Mouse (Mus musculus): ENCODE data around the gene Camsap1. TPM values are rescaled to one million over a fixed set of nuclear protein-coding genes. Genes with fewer than 3 reads are reported as not detected.
A peak's percentile ranks its signal among the peaks of the same experiment; 100 is the strongest.

Gene Camsap1
- polyA plus RNA-seq, 1 experiment from 2014 or later = 4.1 TPM

GRCm38 (mm10) chr2:26011420-26011819 lies 28.3 kb upstream of the Camsap1 start:
- peaks cover 84% of the 10 kb centered on the region for H3K4me1 ChIP-seq (replicated peaks)
- H3K9me3 ChIP-seq (replicated peaks) = no peaks in the 10 kb centered on the region
- peak overlapping the region; percentile 99 for H3K27ac ChIP-seq
- H3K27me3 ChIP-seq = no peaks in the 10 kb centered on the region
- peak overlapping the region; percentile 88 for H3K4me2 ChIP-seq
- peaks cover 100% of the 10 kb centered on the region for H3K36me3 ChIP-seq
- 71% methylated on average over 1 of the region's 1 CpGs for WGBS (ENCODE audit: insufficient replicate concordance)
- peak overlapping the region; percentile 94 for H3K9ac ChIP-seq
- no peak for DNase-seq
- ATAC-seq (ENCODE audit: low read depth) = no peak
- peak overlapping the region; percentile 70 for H3K4me3 ChIP-seq (replicated peaks)

GRCm38 (mm10) chr2:26002001-26002400 lies 18.9 kb upstream of the Camsap1 start:
- H3K4me1 ChIP-seq (replicated peaks) = peaks cover 31% of the 10 kb centered on the region
- ATAC-seq (ENCODE audit: low read depth) (no peak), DNase-seq (no peak)
- H3K27me3 ChIP-seq = no peaks in the 10 kb centered on the region
- no peak overlapping the region for H3K4me3 ChIP-seq (replicated peaks)
- no peak overlapping the region for H3K4me2 ChIP-seq
- peaks cover 100% of the 10 kb centered on the region for H3K36me3 ChIP-seq
- H3K9me3 ChIP-seq (replicated peaks) = no peaks in the 10 kb centered on the region
- peak overlapping the region; percentile 47; the same call in 1 of the 2 replicates for H3K27ac ChIP-seq
- peak overlapping the region; percentile 29; the same call in 1 of the 2 replicates for H3K9ac ChIP-seq
- WGBS (ENCODE audit: insufficient replicate concordance) = 95% methylated on average over 2 of the region's 2 CpGs

GRCm38 (mm10) chr2:26001136-26001535 lies 18.1 kb upstream of the Camsap1 start:
- Histone ChIP-seq H3K4me1 (replicated peaks) (peaks cover 26% of the 10 kb centered on the region), H3K27me3 (no peaks in the 10 kb centered on the region), H3K9ac (peak overlapping the region; percentile 34; the same call in 1 of the 2 replicates), H3K4me2 (no peak overlapping the region), H3K36me3 (peaks cover 100% of the 10 kb centered on the region), H3K27ac (0 out of 2 replicates have a peak overlapping the region, but pooled peaks have one; percentile 14), H3K4me3 (replicated peaks) (no peak overlapping the region), H3K9me3 (replicated peaks) (no peaks in the 10 kb centered on the region)
- 92% methylated on average over 5 of the region's 5 CpGs for whole genome bisulfite sequencing (ENCODE audit: insufficient replicate concordance)
- no peak for DNase-seq
- ATAC-seq (ENCODE audit: low read depth) = no peak

- Histone ChIP-seq H3K36me3 (peaks cover 89% of the 10 kb centered on the region), H3K4me2 (no peak overlapping the region), H3K9me3 (replicated peaks) (no peaks in the 10 kb centered on the region), H3K27me3 (no peaks in the 10 kb centered on the region), H3K4me1 (replicated peaks) (peaks cover 25% of the 10 kb centered on the region), H3K4me3 (replicated peaks) (no peak overlapping the region), H3K27ac (peak overlapping the region; percentile 51; the same call in 1 of the 2 replicates), H3K9ac (no peak overlapping the region)
- 96% methylated on average over 3 of the region's 3 CpGs for WGBS (ENCODE audit: insufficient replicate concordance)
- no peak for ATAC-seq (ENCODE audit: low read depth)
- DNase-seq = no peak
Measured at GRCm38 (mm10) chr2:25997716-25998115, 14.6 kb upstream of the Camsap1 start.

GRCm38 (mm10) chr2:25994791-25995190 lies 11.7 kb upstream of the Camsap1 start:
- ATAC-seq (ENCODE audit: low read depth) = no peak
- 0 out of 2 replicates have a peak overlapping the region, but pooled peaks have one; percentile 11 for H3K27ac ChIP-seq

GRCm38 (mm10) chr2:25992285-25992684 lies 9.2 kb upstream of the Camsap1 start:
- ATAC-seq (ENCODE audit: low read depth) (no peak), DNase-seq (no peak)
- H3K9me3 ChIP-seq (replicated peaks) = no peaks in the 10 kb centered on the region
- H3K36me3 ChIP-seq = peaks cover 35% of the 10 kb centered on the region
- peak overlapping the region; percentile 26; the same call in 1 of the 2 replicates for H3K27ac ChIP-seq
- WGBS (ENCODE audit: insufficient replicate concordance) = 67% methylated on average over 2 of the region's 2 CpGs
- no peak overlapping the region for H3K4me3 ChIP-seq (replicated peaks)
- peaks cover 24% of the 10 kb centered on the region; the same call in 1 of the 2 replicates for H3K4me1 ChIP-seq (replicated peaks)
- no peak overlapping the region for H3K4me2 ChIP-seq
- peaks cover 8% of the 10 kb centered on the region; the same call in 1 of the 2 replicates for H3K27me3 ChIP-seq
- no peak overlapping the region for H3K9ac ChIP-seq

More at GRCm38 (mm10) chr2:25994791-25995190, 11.7 kb upstream of the Camsap1 start:
- Histone ChIP-seq H3K4me2 (no peak overlapping the region), H3K4me1 (replicated peaks) (peaks cover 29% of the 10 kb centered on the region), H3K9me3 (replicated peaks) (no peaks in the 10 kb centered on the region), H3K27me3 (no peaks in the 10 kb centered on the region), H3K9ac (no peak overlapping the region), H3K4me3 (replicated peaks) (no peak overlapping the region), H3K36me3 (peaks cover 60% of the 10 kb centered on the region)
- no peak for DNase-seq
- 86% methylated on average over 3 of the region's 3 CpGs for WGBS (ENCODE audit: insufficient replicate concordance)

GRCm38 (mm10) chr2:25989651-25990050 lies 6.6 kb upstream of the Camsap1 start:
- H3K36me3 ChIP-seq = peaks cover 10% of the 10 kb centered on the region
- peaks cover 14% of the 10 kb centered on the region; the same call in 1 of the 2 replicates for H3K27me3 ChIP-seq
- no peak overlapping the region for H3K4me3 ChIP-seq (replicated peaks)
- no peak overlapping the region for H3K4me2 ChIP-seq
- no peak overlapping the region for H3K9ac ChIP-seq
- ATAC-seq (ENCODE audit: low read depth) = no peak
- no peak for DNase-seq
- H3K4me1 ChIP-seq (replicated peaks) = peaks cover 24% of the 10 kb centered on the region; the same call in 1 of the 2 replicates
- H3K27ac ChIP-seq = no peak overlapping the region
- 67% methylated on average over 1 of the region's 1 CpGs for WGBS (ENCODE audit: insufficient replicate concordance)
- no peaks in the 10 kb centered on the region for H3K9me3 ChIP-seq (replicated peaks)

GRCm38 (mm10) chr2:25987817-25988216 lies 4.7 kb upstream of the Camsap1 start:
- Histone ChIP-seq H3K9ac (no peak overlapping the region), H3K4me2 (no peak overlapping the region), H3K36me3 (no peaks in the 10 kb centered on the region), H3K27me3 (peaks cover 21% of the 10 kb centered on the region; the same call in 1 of the 2 replicates), H3K4me3 (replicated peaks) (no peak overlapping the region), H3K4me1 (replicated peaks) (peaks cover 25% of the 10 kb centered on the region), H3K27ac (no peak overlapping the region), H3K9me3 (replicated peaks) (no peaks in the 10 kb centered on the region)
- WGBS (ENCODE audit: insufficient replicate concordance) = 71% methylated on average over 6 of the region's 6 CpGs
- ATAC-seq (ENCODE audit: low read depth) = no peak
- no peak for DNase-seq

- H3K36me3 ChIP-seq = no peaks in the 10 kb centered on the region
- 66% methylated on average over 5 of the region's 5 CpGs for WGBS (ENCODE audit: insufficient replicate concordance)
- H3K4me2 ChIP-seq = no peak overlapping the region
- ATAC-seq (ENCODE audit: low read depth) (no peak), DNase-seq (no peak)
- H3K4me1 ChIP-seq (replicated peaks) = peaks cover 23% of the 10 kb centered on the region
- H3K9me3 ChIP-seq (replicated peaks) = no peaks in the 10 kb centered on the region
- H3K27ac ChIP-seq = no peak overlapping the region
- no peak overlapping the region for H3K9ac ChIP-seq
- H3K4me3 ChIP-seq (replicated peaks) = no peak overlapping the region
- H3K27me3 ChIP-seq = peaks cover 21% of the 10 kb centered on the region; the same call in 1 of the 2 replicates
Measured at GRCm38 (mm10) chr2:25986601-25987000, 3.5 kb upstream of the Camsap1 start.

GRCm38 (mm10) chr2:25982426-25983091 lies 523 bp downstream of the Camsap1 start:
- peaks cover 13% of the 10 kb centered on the region; the same call in 1 of the 2 replicates for H3K27me3 ChIP-seq
- WGBS (ENCODE audit: insufficient replicate concordance) = under 1% methylated on average over 76 of the region's 76 CpGs
- H3K4me2 ChIP-seq = peak overlapping the region; percentile 95
- DNase-seq (peak; percentile 13), ATAC-seq (ENCODE audit: low read depth) (peak; percentile 1)
- H3K27ac ChIP-seq = peak overlapping the region; percentile 84
- peaks cover 3% of the 10 kb centered on the region; the same call in 1 of the 2 replicates for H3K36me3 ChIP-seq
- H3K4me1 ChIP-seq (replicated peaks) = peaks cover 60% of the 10 kb centered on the region
- no peaks in the 10 kb centered on the region for H3K9me3 ChIP-seq (replicated peaks)
- peak overlapping the region; percentile 96 for H3K9ac ChIP-seq
- peak overlapping the region; percentile 95 for H3K4me3 ChIP-seq (replicated peaks)

- ATAC-seq (ENCODE audit: low read depth) = no peak
- 2% methylated on average over 16 of the region's 16 CpGs for WGBS (ENCODE audit: insufficient replicate concordance)
- Histone ChIP-seq H3K27ac (peak overlapping the region; percentile 84), H3K9me3 (replicated peaks) (no peaks in the 10 kb centered on the region), H3K9ac (peak overlapping the region; percentile 96), H3K4me2 (peak overlapping the region; percentile 95), H3K27me3 (peaks cover 13% of the 10 kb centered on the region; the same call in 1 of the 2 replicates), H3K36me3 (peaks cover 3% of the 10 kb centered on the region; the same call in 1 of the 2 replicates), H3K4me1 (replicated peaks) (peaks cover 62% of the 10 kb centered on the region), H3K4me3 (replicated peaks) (peak overlapping the region; percentile 95)
- peak; percentile 29 for DNase-seq
Measured at GRCm38 (mm10) chr2:25982052-25982425, 1.0 kb downstream of the Camsap1 start.
